Mouse (Mus musculus): ENCODE measurements around the gene Fam168b. TPM values are rescaled to one million over a fixed set of nuclear protein-coding genes. Genes with fewer than 3 reads are reported as not detected.

Fam168b gene
- polyA plus RNA-seq, 1 experiment from 2014 or later, result 143 TPM

GRCm38 (mm10) chr1:34864243-34864642 lies 21.4 kb upstream of the Fam168b start:
- no peak for ATAC-seq
- H3K27ac ChIP-seq, result no peak overlapping the region
- no peaks in the 10 kb centered on the region for H3K27me3 ChIP-seq
- H3K36me3 ChIP-seq, result peaks cover 63% of the 10 kb centered on the region
- H3K9me3 ChIP-seq, result no peaks in the 10 kb centered on the region
- H3K4me3 ChIP-seq (replicated peaks), result no peak overlapping the region
- H3K9ac ChIP-seq (replicated peaks), result no peak overlapping the region
- no peaks in the 10 kb centered on the region for H3K4me1 ChIP-seq (replicated peaks)
- WGBS, result 90% methylated on average over 7 of the region's 7 CpGs
- no peak overlapping the region for H3K4me2 ChIP-seq (replicated peaks)

DNA sequence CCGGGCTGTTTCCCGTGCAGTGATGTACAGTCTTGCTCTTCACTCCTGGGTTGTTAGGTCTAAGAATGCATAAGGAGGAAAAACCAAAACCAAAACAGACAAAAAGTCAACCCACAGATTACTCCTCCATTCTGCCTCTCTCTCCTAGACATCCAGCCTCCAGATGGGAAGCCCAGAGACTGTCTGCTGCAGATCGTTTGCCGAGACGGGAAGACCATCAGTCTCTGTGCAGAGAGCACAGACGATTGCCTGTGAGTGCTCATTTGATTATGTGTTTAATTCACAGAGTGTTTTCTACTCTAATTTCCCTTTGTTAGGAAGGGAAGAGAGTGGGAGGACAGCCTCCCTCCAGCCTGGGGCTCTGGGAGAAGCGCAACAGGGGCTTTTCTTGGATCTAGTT lies 20.5 kb upstream of the Fam168b start:
- Histone ChIP-seq H3K4me3 (replicated peaks) (no peak overlapping the region), H3K27ac (no peak overlapping the region), H3K36me3 (peaks cover 55% of the 10 kb centered on the region), H3K9ac (replicated peaks) (no peak overlapping the region), H3K4me1 (replicated peaks) (no peaks in the 10 kb centered on the region), H3K27me3 (no peaks in the 10 kb centered on the region), H3K9me3 (no peaks in the 10 kb centered on the region), H3K4me2 (replicated peaks) (no peak overlapping the region)
- 96% methylated on average over 7 of the region's 7 CpGs for WGBS
- no peak for ATAC-seq

DNA sequence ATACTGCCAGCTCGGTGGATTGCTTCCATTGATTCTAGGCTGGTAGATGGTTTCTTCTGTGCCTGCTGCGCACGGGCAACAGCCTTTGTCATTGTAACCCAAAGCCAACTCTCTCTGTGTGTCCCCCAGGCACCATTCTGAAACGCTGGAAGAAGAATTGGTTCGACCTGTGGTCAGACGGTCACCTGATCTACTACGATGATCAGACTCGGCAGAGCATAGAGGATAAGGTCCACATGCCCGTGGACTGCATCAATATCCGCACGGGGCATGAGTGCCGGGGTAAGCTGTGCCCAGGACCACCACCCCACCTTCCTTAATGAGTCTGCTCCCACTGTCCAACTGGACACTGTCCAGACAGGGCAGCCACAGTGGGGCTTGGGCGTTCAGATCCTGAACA lies 20.0 kb upstream of the Fam168b start:
- no peak for ATAC-seq
- Histone ChIP-seq H3K27ac (no peak overlapping the region), H3K9me3 (no peaks in the 10 kb centered on the region), H3K4me3 (replicated peaks) (no peak overlapping the region), H3K27me3 (no peaks in the 10 kb centered on the region), H3K4me2 (replicated peaks) (no peak overlapping the region), H3K36me3 (peaks cover 50% of the 10 kb centered on the region), H3K4me1 (replicated peaks) (no peaks in the 10 kb centered on the region), H3K9ac (replicated peaks) (no peak overlapping the region)
- WGBS, result 96% methylated on average over 13 of the region's 13 CpGs

DNA sequence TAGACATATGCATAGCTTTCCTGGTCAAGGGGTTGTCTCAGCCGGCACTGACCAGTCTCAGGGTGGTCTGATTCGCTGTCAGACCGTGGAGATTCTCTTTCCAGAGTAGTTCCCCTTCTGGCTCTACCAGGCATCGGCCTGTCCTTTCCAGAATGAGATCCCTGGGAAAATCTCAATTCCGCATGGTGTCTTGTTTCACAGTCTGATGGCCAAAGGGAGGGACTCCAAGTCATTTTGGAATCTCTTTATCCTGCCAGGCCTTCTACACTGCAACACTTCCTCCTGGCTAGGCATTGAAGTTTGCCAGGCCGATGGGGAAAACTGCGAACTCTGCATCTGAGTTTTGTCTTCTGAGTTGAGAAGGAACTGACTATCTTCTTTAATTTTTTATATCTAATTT lies 17.3 kb upstream of the Fam168b start:
- Histone ChIP-seq H3K4me1 (replicated peaks) (no peaks in the 10 kb centered on the region), H3K4me3 (replicated peaks) (no peak overlapping the region), H3K9me3 (no peaks in the 10 kb centered on the region), H3K4me2 (replicated peaks) (no peak overlapping the region), H3K36me3 (peaks cover 38% of the 10 kb centered on the region), H3K9ac (replicated peaks) (no peak overlapping the region), H3K27ac (no peak overlapping the region), H3K27me3 (no peaks in the 10 kb centered on the region)
- no peak for ATAC-seq
- WGBS, result 92% methylated on average over 7 of the region's 7 CpGs

- H3K36me3 ChIP-seq, result peaks cover 34% of the 10 kb centered on the region
- no peak overlapping the region for H3K27ac ChIP-seq
- H3K4me2 ChIP-seq (replicated peaks), result no peak overlapping the region
- WGBS, result 76% methylated on average over 3 of the region's 3 CpGs
- H3K9ac ChIP-seq (replicated peaks), result no peak overlapping the region
- H3K27me3 ChIP-seq, result no peaks in the 10 kb centered on the region
- no peaks in the 10 kb centered on the region for H3K4me1 ChIP-seq (replicated peaks)
- no peak for ATAC-seq
- H3K4me3 ChIP-seq (replicated peaks), result no peak overlapping the region
- no peaks in the 10 kb centered on the region for H3K9me3 ChIP-seq
Measured at GRCm38 (mm10) chr1:34859761-34860160, 16.9 kb upstream of the Fam168b start.

GRCm38 (mm10) chr1:34858671-34859070 lies 15.8 kb upstream of the Fam168b start:
- H3K9ac ChIP-seq (replicated peaks), result no peak overlapping the region
- H3K4me2 ChIP-seq (replicated peaks), result no peak overlapping the region
- H3K4me1 ChIP-seq (replicated peaks), result no peaks in the 10 kb centered on the region
- ATAC-seq, result no peak
- no peak overlapping the region for H3K27ac ChIP-seq
- no peaks in the 10 kb centered on the region for H3K27me3 ChIP-seq
- no peak overlapping the region for H3K4me3 ChIP-seq (replicated peaks)
- 82% methylated on average over 5 of the region's 5 CpGs for WGBS
- H3K9me3 ChIP-seq, result no peaks in the 10 kb centered on the region
- H3K36me3 ChIP-seq, result peaks cover 23% of the 10 kb centered on the region

DNA sequence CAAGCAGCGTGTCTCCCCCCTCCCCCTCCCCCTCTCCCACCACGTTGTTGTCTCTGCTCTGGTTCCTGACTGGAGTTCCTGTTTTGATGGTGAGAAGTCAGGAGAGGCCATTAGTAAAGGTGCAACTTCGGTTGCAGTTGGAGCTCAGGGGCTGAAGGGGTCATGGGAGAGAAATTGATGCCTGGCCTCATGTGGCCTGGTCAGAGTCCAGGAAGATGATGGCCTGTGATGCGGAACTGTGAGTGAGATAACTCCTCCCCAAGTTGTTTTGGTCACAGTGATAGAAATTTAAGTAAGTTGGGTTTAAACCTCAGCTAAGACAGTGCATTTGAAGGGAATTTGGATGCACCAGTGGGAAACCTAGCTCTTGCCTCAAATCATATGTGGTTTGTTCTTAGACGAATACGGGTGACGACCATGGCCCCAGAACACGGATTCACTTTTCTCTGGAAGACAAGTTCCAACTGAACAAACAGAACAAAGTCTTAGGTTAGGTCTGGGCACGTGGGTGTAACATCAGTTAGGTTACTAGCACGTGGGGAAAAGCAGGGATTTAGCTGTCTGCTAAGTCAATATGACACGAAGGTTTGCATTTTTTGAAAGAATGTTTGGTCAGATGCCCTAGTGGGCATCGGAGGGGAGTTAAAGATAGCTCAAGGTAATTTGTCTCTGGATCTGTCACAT lies 12.3 kb upstream of the Fam168b start:
- Histone ChIP-seq H3K27me3 (no peaks in the 10 kb centered on the region), H3K4me3 (replicated peaks) (no peak overlapping the region), H3K4me1 (replicated peaks) (peaks cover 31% of the 10 kb centered on the region), H3K36me3 (0 out of 2 replicates have a peak, but pooled peaks cover 2% of the 10 kb centered on the region), H3K9me3 (no peaks in the 10 kb centered on the region), H3K9ac (replicated peaks) (no peak overlapping the region), H3K4me2 (replicated peaks) (no peak overlapping the region), H3K27ac (no peak overlapping the region)
- WGBS, result 84% methylated on average over 12 of the region's 12 CpGs
- no peak for ATAC-seq

DNA sequence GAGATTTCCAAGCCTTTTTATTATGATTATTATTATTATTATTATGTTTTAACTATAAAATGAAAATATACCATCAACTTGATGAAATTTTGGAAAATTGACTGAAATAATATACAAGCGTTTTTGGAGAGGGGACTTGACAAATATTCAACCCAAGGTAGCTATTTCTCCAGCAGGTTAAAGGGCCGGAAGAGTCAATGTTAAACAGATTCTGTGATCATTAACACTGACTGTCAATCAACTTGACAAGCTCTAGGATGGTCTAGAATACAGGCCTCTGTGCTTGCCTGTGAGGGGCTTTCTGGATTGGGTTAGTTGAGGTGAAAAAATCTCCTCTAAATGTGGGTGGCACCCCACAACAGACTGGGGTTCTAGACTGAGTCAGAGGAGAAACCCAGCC lies 10.9 kb upstream of the Fam168b start:
- Histone ChIP-seq H3K9me3 (no peaks in the 10 kb centered on the region), H3K4me2 (replicated peaks) (no peak overlapping the region), H3K27me3 (no peaks in the 10 kb centered on the region), H3K27ac (no peak overlapping the region), H3K4me3 (replicated peaks) (no peak overlapping the region), H3K9ac (replicated peaks) (no peak overlapping the region), H3K36me3 (no peaks in the 10 kb centered on the region), H3K4me1 (replicated peaks) (peaks cover 36% of the 10 kb centered on the region)
- 91% methylated on average over 2 of the region's 2 CpGs for WGBS
- no peak for ATAC-seq

GRCm38 (mm10) chr1:34852116-34852878 lies 9.4 kb upstream of the Fam168b start:
- peak overlapping the region; percentile 36 for H3K9ac ChIP-seq (replicated peaks)
- no peaks in the 10 kb centered on the region for H3K27me3 ChIP-seq
- 86% methylated on average over 11 of the region's 11 CpGs for WGBS
- H3K36me3 ChIP-seq, result no peaks in the 10 kb centered on the region
- H3K27ac ChIP-seq, result no peak overlapping the region
- no peak for ATAC-seq
- no peaks in the 10 kb centered on the region for H3K9me3 ChIP-seq
- H3K4me1 ChIP-seq (replicated peaks), result peaks cover 36% of the 10 kb centered on the region
- H3K4me2 ChIP-seq (replicated peaks), result peak overlapping the region; percentile 65; the same call in 1 of the 2 replicates
- no peak overlapping the region for H3K4me3 ChIP-seq (replicated peaks)

- Histone ChIP-seq H3K9me3 (no peaks in the 10 kb centered on the region), H3K4me1 (replicated peaks) (peaks cover 36% of the 10 kb centered on the region), H3K4me2 (replicated peaks) (peak overlapping the region; percentile 65), H3K9ac (replicated peaks) (peak overlapping the region; percentile 46), H3K27ac (no peak overlapping the region), H3K36me3 (no peaks in the 10 kb centered on the region), H3K27me3 (no peaks in the 10 kb centered on the region), H3K4me3 (replicated peaks) (no peak overlapping the region)
- WGBS, result 72% methylated on average over 6 of the region's 6 CpGs
- no peak for ATAC-seq
Measured at GRCm38 (mm10) chr1:34851562-34851961, 8.7 kb upstream of the Fam168b start.

DNA sequence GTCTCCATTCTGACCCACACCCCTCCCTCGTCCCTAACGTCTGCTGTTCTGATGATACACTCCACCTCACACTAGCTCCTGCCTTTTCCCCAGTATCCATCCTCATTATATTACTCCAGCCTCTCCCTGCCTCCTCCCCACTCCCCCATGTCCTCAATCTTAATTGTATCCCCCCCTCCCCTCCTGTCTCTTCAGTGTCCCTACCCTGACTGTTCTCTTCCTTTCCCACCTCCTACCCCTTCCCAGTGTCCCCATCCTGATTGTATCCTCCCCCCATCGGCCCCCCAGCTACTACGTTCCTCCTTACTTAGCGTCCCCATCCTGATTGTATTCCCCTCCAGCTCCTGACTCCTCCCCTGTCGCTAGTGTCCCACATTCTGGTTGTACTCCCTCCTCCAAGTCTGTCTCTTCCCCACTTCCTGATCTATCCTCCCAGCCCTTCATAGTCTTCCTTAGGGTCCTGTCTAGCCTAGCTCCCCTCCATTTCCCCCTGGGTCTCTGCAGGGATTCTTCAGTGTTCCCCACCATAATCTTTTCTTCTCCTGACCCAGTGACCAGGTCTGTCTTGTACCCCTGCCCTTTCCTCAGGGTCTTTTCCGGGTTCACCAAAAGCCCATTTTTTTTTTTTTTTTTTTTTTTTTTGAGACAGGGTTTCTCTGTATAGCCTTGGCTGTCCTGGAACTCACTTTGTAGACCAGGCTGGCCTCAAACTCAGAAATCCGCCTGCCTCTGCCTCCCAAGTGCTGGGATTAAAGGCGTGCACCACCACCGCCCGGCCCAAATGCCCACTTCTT lies 7.7 kb upstream of the Fam168b start:
- WGBS, result 37% methylated on average over 11 of the region's 11 CpGs
- no peak overlapping the region for H3K27ac ChIP-seq

More for the DNA sequence above, 7.7 kb upstream of the Fam168b start:
- H3K4me3 ChIP-seq (replicated peaks), result peak overlapping the region; percentile 81
- peak; percentile 83 for ATAC-seq
- peaks cover 36% of the 10 kb centered on the region for H3K4me1 ChIP-seq (replicated peaks)
- H3K9me3 ChIP-seq, result no peaks in the 10 kb centered on the region
- no peaks in the 10 kb centered on the region for H3K27me3 ChIP-seq
- H3K9ac ChIP-seq (replicated peaks), result peak overlapping the region; percentile 90
- peak overlapping the region; percentile 65 for H3K4me2 ChIP-seq (replicated peaks)
- no peaks in the 10 kb centered on the region for H3K36me3 ChIP-seq

Data from midbrain, embryonic 13.5 days (tissue).